In genomic region chr4:84072096-84072495, GRCm38 (mm10) we compare ENCODE assay signal across 26 mouse cellular contexts.
"Had no signal": no experiment of that assay in that cellular context is flagged by ENCODE, and none has a peak within 500 bp of the region (broad histone marks: within the 10 kb centered on the region; RNA-seq: fewer than 3 reads in every experiment).

No protein-coding gene starts in this region.

- H3K4me1 ChIP-seq: heart, embryonic 12.5 days; liver, embryonic 12.5 days had no signal

- H3K4me2 ChIP-seq: heart, embryonic 12.5 days; hindbrain, embryonic 12.5 days; hindbrain, embryonic 14.5 days; intestine, embryonic 15.5 days; limb, embryonic 12.5 days; liver, embryonic 12.5 days had no signal

- H3K9me3 ChIP-seq: heart, embryonic 10.5 days; heart, embryonic 12.5 days; hindbrain, embryonic 10.5 days; hindbrain, embryonic 12.5 days; intestine, embryonic 15.5 days; limb, embryonic 12.5 days; liver, embryonic 12.5 days had no signal

- H3K4me3 ChIP-seq: gastrocnemius, adult 2 months; heart, adult 2 months; heart, embryonic 10.5 days; heart, embryonic 12.5 days; hindbrain, embryonic 10.5 days; hindbrain, embryonic 12.5 days; intestine, embryonic 15.5 days; layer of hippocampus, adult 2 months; left cerebral cortex, adult 2 months; limb, embryonic 12.5 days; liver, embryonic 12.5 days had no signal

- H3K27me3 ChIP-seq: heart, embryonic 12.5 days; intestine, embryonic 15.5 days; limb, embryonic 12.5 days; liver, embryonic 12.5 days had no signal

- H3K9ac ChIP-seq: heart, embryonic 12.5 days; hindbrain, embryonic 12.5 days; hindbrain, embryonic 14.5 days; intestine, embryonic 15.5 days; limb, embryonic 12.5 days; liver, embryonic 12.5 days; liver, embryonic 14.5 days had no signal

- H3K36me3 ChIP-seq: heart, embryonic 10.5 days; heart, embryonic 12.5 days; hindbrain, embryonic 10.5 days; hindbrain, embryonic 12.5 days; intestine, embryonic 15.5 days; limb, embryonic 12.5 days; liver, embryonic 12.5 days had no signal

- H3K27ac ChIP-seq: gastrocnemius, adult 2 months; heart, adult 2 months; heart, embryonic 10.5 days; hindbrain, embryonic 10.5 days; hindbrain, embryonic 12.5 days; hindbrain, embryonic 14.5 days; intestine, embryonic 15.5 days; layer of hippocampus, adult 2 months; left cerebral cortex, adult 2 months; liver, embryonic 12.5 days; liver, embryonic 14.5 days had no signal

- DNase-seq: gastrocnemius, adult 2 months; gastrocnemius, postnatal 10 days; gastrocnemius, postnatal 25 days; heart, adult 2 months; heart, postnatal 10 days; heart, postnatal 4 days; kidney, adult 18-20 months; kidney, adult 8-10 months; kidney, postnatal 10 days; kidney, postnatal 25 days; kidney, postnatal 4 days; left cerebral cortex, postnatal 4 days had no signal

- ATAC-seq: hindbrain, embryonic 16.5 days; inflammation-experienced regulatory T-cells, adult 6 months; intestine, embryonic 15.5 days; intestine, postnatal 0 days; liver, embryonic 12.5 days had no signal
